Mouse (Mus musculus): Measurements from ENCODE around the gene Lbx1. TPM values are rescaled to one million over a fixed set of nuclear protein-coding genes. Genes with fewer than 3 reads are reported as not detected.
A peak's percentile ranks its signal among the peaks of the same experiment; 100 is the strongest.

The Lbx1 gene
- polyA plus RNA-seq, 1 experiment from 2014 or later, result 0.07 TPM

- no peak overlapping the region for H3K4me2 ChIP-seq
- no peak overlapping the region for H3K27ac ChIP-seq
- WGBS (ENCODE audit: insufficient replicate concordance), result 4% methylated on average over 23 of the region's 23 CpGs
- H3K27me3 ChIP-seq (replicated peaks), result peaks cover 98% of the 10 kb centered on the region
- no peak overlapping the region for H3K4me3 ChIP-seq
- no peaks in the 10 kb centered on the region for H3K4me1 ChIP-seq
- no peaks in the 10 kb centered on the region for H3K9me3 ChIP-seq (replicated peaks)
- H3K36me3 ChIP-seq, result no peaks in the 10 kb centered on the region
- H3K9ac ChIP-seq, result no peak overlapping the region
- ATAC-seq, result no peak
Observed at GRCm38 (mm10) chr19:45242348-45243263, 7.0 kb upstream of the Lbx1 start.

- H3K36me3 ChIP-seq, result no peaks in the 10 kb centered on the region
- H3K27ac ChIP-seq, result no peak overlapping the region
- H3K27me3 ChIP-seq (replicated peaks), result peaks cover 99% of the 10 kb centered on the region
- ATAC-seq, result no peak
- no peak overlapping the region for H3K4me3 ChIP-seq
- H3K4me1 ChIP-seq, result no peaks in the 10 kb centered on the region
- no peak overlapping the region for H3K4me2 ChIP-seq
- H3K9ac ChIP-seq, result no peak overlapping the region
- H3K9me3 ChIP-seq (replicated peaks), result no peaks in the 10 kb centered on the region
- 39% methylated on average over 4 of the region's 4 CpGs for WGBS (ENCODE audit: insufficient replicate concordance)
Observed at GRCm38 (mm10) chr19:45242017-45242347, 6.4 kb upstream of the Lbx1 start.

GRCm38 (mm10) chr19:45240026-45240425 lies 4.4 kb upstream of the Lbx1 start:
- ATAC-seq, result no peak
- no peak overlapping the region for H3K27ac ChIP-seq
- H3K36me3 ChIP-seq, result no peaks in the 10 kb centered on the region
- H3K9ac ChIP-seq, result no peak overlapping the region
- H3K4me2 ChIP-seq, result no peak overlapping the region
- H3K27me3 ChIP-seq (replicated peaks), result peaks cover 99% of the 10 kb centered on the region
- H3K4me3 ChIP-seq, result no peak overlapping the region
- 11% methylated on average over 2 of the region's 2 CpGs for WGBS (ENCODE audit: insufficient replicate concordance)
- H3K4me1 ChIP-seq, result peaks cover 18% of the 10 kb centered on the region
- H3K9me3 ChIP-seq (replicated peaks), result no peaks in the 10 kb centered on the region

GRCm38 (mm10) chr19:45239191-45239590 lies 3.6 kb upstream of the Lbx1 start:
- Histone ChIP-seq H3K4me3 (no peak overlapping the region), H3K9me3 (replicated peaks) (no peaks in the 10 kb centered on the region), H3K36me3 (no peaks in the 10 kb centered on the region), H3K4me1 (peaks cover 18% of the 10 kb centered on the region), H3K27me3 (replicated peaks) (peaks cover 99% of the 10 kb centered on the region), H3K27ac (no peak overlapping the region), H3K9ac (no peak overlapping the region), H3K4me2 (no peak overlapping the region)
- no peak for ATAC-seq
- 16% methylated on average over 1 of the region's 1 CpGs for WGBS (ENCODE audit: insufficient replicate concordance)

GRCm38 (mm10) chr19:45237665-45238209 lies 2.1 kb upstream of the Lbx1 start:
- no peaks in the 10 kb centered on the region for H3K9me3 ChIP-seq (replicated peaks)
- no peak overlapping the region for H3K9ac ChIP-seq
- no peak for ATAC-seq
- H3K4me2 ChIP-seq, result no peak overlapping the region
- no peak overlapping the region for H3K27ac ChIP-seq
- H3K27me3 ChIP-seq (replicated peaks), result peaks cover 99% of the 10 kb centered on the region
- no peaks in the 10 kb centered on the region for H3K36me3 ChIP-seq
- no peak overlapping the region for H3K4me3 ChIP-seq
- WGBS (ENCODE audit: insufficient replicate concordance), result 10% methylated on average over 3 of the region's 3 CpGs
- peaks cover 23% of the 10 kb centered on the region for H3K4me1 ChIP-seq

GRCm38 (mm10) chr19:45237099-45237498 lies 1.5 kb upstream of the Lbx1 start:
- Histone ChIP-seq H3K27ac (no peak overlapping the region), H3K4me2 (no peak overlapping the region), H3K27me3 (replicated peaks) (peaks cover 99% of the 10 kb centered on the region), H3K36me3 (no peaks in the 10 kb centered on the region), H3K9ac (no peak overlapping the region), H3K4me1 (peaks cover 23% of the 10 kb centered on the region), H3K9me3 (replicated peaks) (no peaks in the 10 kb centered on the region), H3K4me3 (no peak overlapping the region)
- no peak for ATAC-seq
- 6% methylated on average over 8 of the region's 8 CpGs for WGBS (ENCODE audit: insufficient replicate concordance)

- H3K4me3 ChIP-seq, result peak overlapping the region; percentile 31
- peak overlapping the region; percentile 57 for H3K4me2 ChIP-seq
- 1% methylated on average over 39 of the region's 39 CpGs for WGBS (ENCODE audit: insufficient replicate concordance)
- H3K9me3 ChIP-seq (replicated peaks), result no peaks in the 10 kb centered on the region
- ATAC-seq, result peak; percentile 40; the same call in 1 of the 2 replicates
- no peaks in the 10 kb centered on the region for H3K36me3 ChIP-seq
- no peak overlapping the region for H3K27ac ChIP-seq
- no peak overlapping the region for H3K9ac ChIP-seq
- peaks cover 26% of the 10 kb centered on the region for H3K4me1 ChIP-seq
- H3K27me3 ChIP-seq (replicated peaks), result peaks cover 99% of the 10 kb centered on the region
Observed at GRCm38 (mm10) chr19:45236363-45236942, 841 bp upstream of the Lbx1 start.

GRCm38 (mm10) chr19:45235331-45235741 lies 276 bp downstream of the Lbx1 start:
- no peak overlapping the region for H3K9ac ChIP-seq
- peaks cover 34% of the 10 kb centered on the region for H3K4me1 ChIP-seq
- H3K4me2 ChIP-seq, result peak overlapping the region; percentile 57
- H3K9me3 ChIP-seq (replicated peaks), result no peaks in the 10 kb centered on the region
- no peak overlapping the region for H3K27ac ChIP-seq
- 2% methylated on average over 47 of the region's 53 CpGs for WGBS (ENCODE audit: insufficient replicate concordance)
- H3K4me3 ChIP-seq, result peak overlapping the region; percentile 31
- ATAC-seq, result no peak
- H3K36me3 ChIP-seq, result no peaks in the 10 kb centered on the region
- peaks cover 99% of the 10 kb centered on the region for H3K27me3 ChIP-seq (replicated peaks)

- Histone ChIP-seq H3K4me1 (peaks cover 38% of the 10 kb centered on the region), H3K27me3 (replicated peaks) (peaks cover 100% of the 10 kb centered on the region), H3K9me3 (replicated peaks) (no peaks in the 10 kb centered on the region), H3K36me3 (no peaks in the 10 kb centered on the region), H3K9ac (no peak overlapping the region), H3K4me3 (peak overlapping the region; percentile 31), H3K27ac (no peak overlapping the region), H3K4me2 (peak overlapping the region; percentile 57)
- ATAC-seq, result no peak
- under 1% methylated on average over 39 of the region's 42 CpGs for WGBS (ENCODE audit: insufficient replicate concordance)
Observed at GRCm38 (mm10) chr19:45234771-45235231, 811 bp downstream of the Lbx1 start.

GRCm38 (mm10) chr19:45234191-45234770 lies 1.3 kb downstream of the Lbx1 start:
- Histone ChIP-seq H3K4me1 (peaks cover 39% of the 10 kb centered on the region), H3K4me2 (no peak overlapping the region)
- WGBS (ENCODE audit: insufficient replicate concordance), result under 1% methylated on average over 22 of the region's 22 CpGs

GRCm38 (mm10) chr19:45233496-45234127 lies 2.0 kb downstream of the Lbx1 start:
- no peak overlapping the region for H3K9ac ChIP-seq
- peaks cover 100% of the 10 kb centered on the region for H3K27me3 ChIP-seq (replicated peaks)
- H3K4me2 ChIP-seq, result peak overlapping the region; percentile 13; the same call in 1 of the 2 replicates
- no peak overlapping the region; the same call in 1 of the 2 replicates for H3K4me3 ChIP-seq
- 1% methylated on average over 60 of the region's 60 CpGs for WGBS (ENCODE audit: insufficient replicate concordance)
- no peak overlapping the region for H3K27ac ChIP-seq
- ATAC-seq, result no peak
- H3K36me3 ChIP-seq, result no peaks in the 10 kb centered on the region
- H3K9me3 ChIP-seq (replicated peaks), result no peaks in the 10 kb centered on the region
- peaks cover 39% of the 10 kb centered on the region for H3K4me1 ChIP-seq

More at GRCm38 (mm10) chr19:45234191-45234770, 1.3 kb downstream of the Lbx1 start:
- Histone ChIP-seq H3K36me3 (no peaks in the 10 kb centered on the region), H3K4me3 (no peak overlapping the region), H3K9me3 (replicated peaks) (no peaks in the 10 kb centered on the region), H3K27me3 (replicated peaks) (peaks cover 100% of the 10 kb centered on the region), H3K9ac (no peak overlapping the region), H3K27ac (no peak overlapping the region)
- no peak for ATAC-seq

Measured in liver, embryonic 12.5 days (tissue).